Mouse (Mus musculus) neural tube, embryonic 13.5 days (tissue): Measurements from ENCODE around the gene Irf9. TPM values are rescaled to one million over a fixed set of nuclear protein-coding genes. Genes with fewer than 3 reads are reported as not detected.

ENCODE experiments used
- ATAC-seq: fragments of 200-750 bp; cut with Nextera tagmentation; 2 replicates; pipeline ENCODE4 v1.8.0; 2017; ENCODE audit warnings: low read depth, mild to moderate bottlenecking, moderate TSS enrichment, moderate library complexity
- H3K27ac ChIP-seq: fragments of 300-500 bp; sonication (generic); replicated peaks from 2 replicates; pipeline ENCODE4 v1.5.1; 2015; ENCODE audit warnings: moderate library complexity, mild to moderate bottlenecking, inconsistent platforms
- H3K27me3 ChIP-seq: fragments of 300-500 bp; sonication (generic); 2 replicates; pipeline ENCODE4 v1.6.1; 2015; ENCODE audit warnings: mild to moderate bottlenecking, inconsistent platforms
- H3K36me3 ChIP-seq: fragments of 300-500 bp; sonication (generic); 2 replicates; pipeline ENCODE4 v1.6.1; 2015; ENCODE audit warnings: mild to moderate bottlenecking, inconsistent platforms
- H3K4me1 ChIP-seq: fragments of 300-500 bp; sonication (generic); replicated peaks from 2 replicates; pipeline ENCODE4 v1.6.1; 2015; ENCODE audit warnings: inconsistent platforms
- H3K4me2 ChIP-seq: fragments of 300-500 bp; sonication (generic); 2 replicates; pipeline ENCODE4 v1.6.1; 2015; ENCODE audit warnings: inconsistent platforms, mild to moderate bottlenecking, moderate library complexity
- H3K4me3 ChIP-seq: fragments of 300-500 bp; sonication (generic); 2 replicates; pipeline ENCODE4 v1.5.1; 2015; ENCODE audit warnings: mild to moderate bottlenecking, inconsistent platforms
- H3K9ac ChIP-seq: fragments of 300-500 bp; sonication (generic); 2 replicates; pipeline ENCODE4 v1.6.1; 2015; ENCODE audit warnings: moderate library complexity, mild to moderate bottlenecking, inconsistent platforms
- H3K9me3 ChIP-seq: fragments of 300-500 bp; sonication (generic); 2 replicates; pipeline ENCODE4 v1.6.1; 2016; ENCODE audit warnings: inconsistent platforms
- WGBS: fragments of 180-500 bp; shearing (Covaris S2); methylation state at CpG from one replicate; pipeline ENCODE4 v1.1.7; 2015; 5-methylcytosine and 5-hydroxymethylcytosine counted together
- polyA plus RNA-seq: library from polyadenylated mRNA; unstranded; fragments of >200 nt; fragmentation: Nextera tagmentation; extraction: Ambion mirVana; gene quantifications from 2 replicates; pipeline ENCODE4 v1.2.1, GENCODE M21; 2015

Gene Irf9
- polyA plus RNA-seq, 1 experiment from 2014 or later, result 10.4 TPM

DNA sequence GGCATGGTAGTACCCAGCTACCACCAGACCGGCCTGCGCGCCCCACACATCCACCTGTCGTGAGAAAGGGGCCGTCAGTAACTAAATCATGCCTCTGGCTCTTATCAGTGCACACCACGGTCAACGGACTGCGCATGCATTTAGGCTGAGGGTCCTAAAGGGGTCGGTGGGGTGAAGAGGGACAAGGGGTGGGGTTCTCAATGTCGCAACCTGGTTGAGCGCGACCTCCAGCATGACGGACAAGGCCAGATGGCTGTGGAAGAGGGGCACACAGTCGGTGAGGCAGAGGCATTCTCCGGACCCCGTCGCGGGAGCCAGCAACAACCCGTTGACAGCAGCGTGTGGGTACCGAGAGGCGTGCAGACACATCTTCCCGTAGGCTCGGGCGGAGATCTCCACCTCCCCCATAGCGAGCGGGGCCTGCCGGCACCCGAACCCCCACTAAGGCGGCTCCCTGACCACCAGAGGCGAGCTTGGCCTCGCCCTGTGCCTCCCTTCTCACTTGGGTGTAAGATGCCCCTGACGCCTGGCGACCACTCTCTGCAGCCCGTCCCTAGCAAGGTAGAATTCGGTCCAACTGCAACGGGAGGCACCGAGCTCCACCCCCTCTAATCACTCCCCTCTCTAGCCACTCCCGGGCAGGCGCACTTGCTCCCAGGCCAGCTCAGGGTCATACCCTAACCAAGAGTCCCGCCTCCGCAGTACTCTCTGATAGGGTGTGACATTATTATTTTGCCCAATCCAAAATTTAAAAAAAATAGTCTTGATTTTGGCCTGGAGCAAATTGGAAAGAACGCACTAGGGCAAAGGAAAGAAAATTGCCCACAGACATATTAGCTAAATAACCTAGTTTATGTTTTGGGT lies 18.4 kb upstream of the Irf9 start, which contains the start of gene Emc9:
Gene Emc9 (minus strand): TSS at position 601 of the 864 bp plus-strand sequence.
- Histone ChIP-seq H3K4me3 (peak within 1 kb of the TSS; percentile 48), H3K27me3 (no peaks in the 10 kb centered on the region), H3K36me3 (peaks cover 40% of the 10 kb centered on the region), H3K4me2 (peak within 1 kb of the TSS; percentile 66), H3K9me3 (no peaks in the 10 kb centered on the region), H3K27ac (peak within 1 kb of the TSS; percentile 52; the same call in 1 of the 2 replicates), H3K9ac (peak within 1 kb of the TSS; percentile 79), H3K4me1 (peaks cover 26% of the 10 kb centered on the region)
- peak; percentile 68 for ATAC-seq
- 2% methylated on average over 43 of the region's 43 CpGs for WGBS

DNA sequence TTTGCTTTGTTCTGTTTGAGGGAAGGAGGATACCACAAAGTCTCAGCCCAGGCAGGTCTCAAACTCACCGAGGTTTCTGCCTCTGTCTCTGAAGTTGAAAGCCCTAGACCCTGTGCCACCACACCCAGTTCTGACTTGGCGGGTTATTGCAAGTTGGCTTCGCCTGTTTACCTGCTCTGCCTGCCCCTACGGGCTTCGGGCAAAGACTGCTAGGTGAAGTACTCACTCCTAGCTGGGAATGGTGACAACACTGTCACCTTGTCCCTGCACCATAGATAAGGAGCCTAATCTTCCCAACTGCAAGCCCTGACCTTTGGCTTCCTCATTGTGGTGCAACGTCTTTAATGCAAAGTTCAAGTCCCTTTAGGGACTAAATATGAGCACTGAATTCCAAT lies 17.8 kb upstream of the Irf9 start:
- ATAC-seq, result no peak
- WGBS, result 66% methylated on average over 6 of the region's 6 CpGs
- no peaks in the 10 kb centered on the region for H3K9me3 ChIP-seq
- no peaks in the 10 kb centered on the region for H3K27me3 ChIP-seq
- peaks cover 33% of the 10 kb centered on the region for H3K36me3 ChIP-seq
- H3K4me1 ChIP-seq, result peaks cover 32% of the 10 kb centered on the region
- peak overlapping the region; percentile 66 for H3K4me2 ChIP-seq
- no peak overlapping the region; the same call in 1 of the 2 replicates for H3K9ac ChIP-seq
- peak overlapping the region; percentile 48; the same call in 1 of the 2 replicates for H3K4me3 ChIP-seq
- no peak overlapping the region for H3K27ac ChIP-seq

DNA sequence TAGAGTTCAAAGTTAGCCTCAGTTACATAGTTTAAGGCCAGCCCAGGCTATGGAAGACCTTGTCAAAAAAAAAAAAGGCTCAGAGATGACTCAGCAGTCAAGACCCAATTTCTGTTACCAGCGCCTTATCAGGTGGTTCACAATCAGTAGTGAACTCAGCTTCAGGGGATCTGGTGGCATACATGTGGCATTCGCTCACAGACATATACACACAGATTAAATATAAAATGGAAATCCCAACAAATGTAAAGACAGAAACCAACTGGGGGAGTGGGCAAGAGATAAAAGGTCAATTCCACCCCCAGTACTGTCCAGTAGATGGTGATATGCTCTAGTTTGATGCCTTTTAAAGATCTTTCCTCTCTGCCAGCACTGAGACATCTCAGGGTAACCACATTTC lies 17.2 kb upstream of the Irf9 start:
- Histone ChIP-seq H3K27ac (no peak overlapping the region), H3K4me1 (peaks cover 32% of the 10 kb centered on the region), H3K36me3 (peaks cover 28% of the 10 kb centered on the region), H3K9ac (no peak overlapping the region), H3K4me3 (no peak overlapping the region), H3K9me3 (no peaks in the 10 kb centered on the region), H3K27me3 (no peaks in the 10 kb centered on the region), H3K4me2 (no peak overlapping the region)
- no peak for ATAC-seq
- 92% methylated on average over 2 of the region's 2 CpGs for WGBS

DNA sequence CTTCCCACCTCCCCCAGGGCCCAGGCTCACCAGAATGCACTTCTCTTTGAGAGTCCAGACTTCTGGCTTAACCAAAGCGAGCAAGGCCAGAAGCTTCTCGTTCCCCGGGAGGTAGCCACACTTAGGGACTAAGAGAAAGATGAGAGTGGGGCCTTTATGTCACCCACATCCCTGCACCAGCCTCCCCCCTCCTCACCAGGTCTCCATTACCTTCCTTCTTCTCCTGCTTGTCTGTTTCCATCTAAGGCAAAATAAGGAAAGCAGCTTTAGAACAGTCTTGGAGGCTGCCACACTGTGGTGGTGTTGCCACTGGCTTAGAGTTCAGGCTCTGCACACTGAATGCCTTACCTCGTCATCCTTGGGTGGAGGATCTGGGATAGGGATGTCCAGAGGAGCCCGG lies 14.1 kb upstream of the Irf9 start:
- Histone ChIP-seq H3K27me3 (no peaks in the 10 kb centered on the region), H3K4me2 (no peak overlapping the region), H3K36me3 (peaks cover 22% of the 10 kb centered on the region), H3K9me3 (no peaks in the 10 kb centered on the region), H3K4me1 (peaks cover 52% of the 10 kb centered on the region), H3K9ac (no peak overlapping the region), H3K4me3 (no peak overlapping the region), H3K27ac (no peak overlapping the region)
- 90% methylated on average over 5 of the region's 5 CpGs for WGBS
- ATAC-seq, result no peak

DNA sequence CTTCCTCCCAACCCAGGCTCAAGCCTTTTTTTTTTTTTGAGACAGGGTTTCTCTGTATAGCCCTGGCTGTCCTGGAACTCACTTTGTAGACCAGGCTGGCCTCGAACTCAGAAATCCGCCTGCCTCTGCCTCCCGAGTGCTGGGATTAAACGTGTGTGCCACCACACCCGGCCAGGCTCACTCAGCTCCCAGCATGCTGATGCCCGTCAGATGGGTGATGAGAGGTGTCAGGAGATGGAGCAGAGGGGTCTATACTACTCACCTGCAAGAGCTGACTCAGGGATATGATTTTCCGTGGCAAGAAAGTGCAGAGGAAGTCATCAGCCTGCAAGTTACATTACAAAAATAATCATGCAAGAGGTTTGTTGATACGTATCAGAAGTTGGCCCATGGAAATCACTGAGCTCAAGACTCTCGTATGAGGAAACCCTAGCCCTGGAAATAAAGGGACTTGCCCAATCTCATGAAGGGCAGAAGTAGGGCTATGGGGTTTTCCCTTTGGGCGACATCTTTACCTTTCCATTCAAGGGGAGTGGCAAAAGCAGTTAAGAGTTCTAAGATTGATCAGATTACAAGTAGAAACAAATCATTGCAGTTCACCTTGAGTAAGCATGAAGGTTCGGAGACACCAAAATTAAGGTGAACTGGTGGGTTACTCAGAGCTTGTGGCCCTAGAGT lies 13.5 kb upstream of the Irf9 start:
- WGBS, result 90% methylated on average over 11 of the region's 11 CpGs
- peak overlapping the region; percentile 96; the same call in 1 of the 2 replicates for H3K27ac ChIP-seq
- no peak for ATAC-seq

DNA sequence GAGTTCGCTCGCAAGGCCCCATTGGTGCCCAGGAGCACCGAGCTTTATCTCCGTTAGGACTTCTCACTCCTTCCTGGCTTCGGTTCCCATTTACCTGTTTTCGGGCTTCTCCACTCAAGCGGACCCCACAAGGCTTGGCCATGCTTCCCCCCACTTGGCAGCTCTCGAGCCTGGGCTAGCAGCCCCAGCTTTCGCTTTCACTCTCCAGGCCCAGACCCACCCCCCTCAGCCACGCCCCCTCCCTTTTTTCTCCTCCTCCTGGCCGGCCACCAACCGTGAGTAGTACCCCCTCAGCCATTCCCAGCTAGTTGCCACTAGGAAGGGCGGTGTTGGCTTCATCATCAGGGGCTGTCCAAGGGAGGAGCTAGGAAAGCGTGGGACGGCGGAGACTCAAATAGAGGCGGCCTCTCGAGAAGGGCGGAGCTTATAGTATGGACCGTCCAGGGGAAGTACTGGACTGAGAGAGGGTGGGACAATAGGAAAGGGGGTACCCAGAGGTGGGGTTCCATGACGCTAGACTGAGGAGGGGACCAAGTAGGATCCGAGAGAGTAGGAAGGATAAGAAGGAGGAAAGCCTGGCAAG lies 12.5 kb upstream of the Irf9 start, which contains the start of gene Psme2:
Gene Psme2 (minus strand): TSS at position 366 of the 583 bp plus-strand sequence.
- Histone ChIP-seq H3K9ac (peak within 1 kb of the TSS; percentile 91), H3K36me3 (peaks cover 38% of the 10 kb centered on the region), H3K27ac (peak within 1 kb of the TSS; percentile 96), H3K4me3 (peak within 1 kb of the TSS; percentile 72), H3K27me3 (no peaks in the 10 kb centered on the region), H3K4me1 (peaks cover 37% of the 10 kb centered on the region), H3K4me2 (peak within 1 kb of the TSS; percentile 93), H3K9me3 (no peaks in the 10 kb centered on the region)
- WGBS, result 1% methylated on average over 22 of the region's 22 CpGs
- peak; percentile 97 for ATAC-seq

More for the DNA sequence above, 13.5 kb upstream of the Irf9 start:
- no peaks in the 10 kb centered on the region for H3K9me3 ChIP-seq
- H3K4me2 ChIP-seq, result peak overlapping the region; percentile 93
- peaks cover 29% of the 10 kb centered on the region for H3K36me3 ChIP-seq
- peak overlapping the region; percentile 72 for H3K4me3 ChIP-seq
- no peaks in the 10 kb centered on the region for H3K27me3 ChIP-seq
- H3K9ac ChIP-seq, result peak overlapping the region; percentile 91
- H3K4me1 ChIP-seq, result peaks cover 45% of the 10 kb centered on the region

DNA sequence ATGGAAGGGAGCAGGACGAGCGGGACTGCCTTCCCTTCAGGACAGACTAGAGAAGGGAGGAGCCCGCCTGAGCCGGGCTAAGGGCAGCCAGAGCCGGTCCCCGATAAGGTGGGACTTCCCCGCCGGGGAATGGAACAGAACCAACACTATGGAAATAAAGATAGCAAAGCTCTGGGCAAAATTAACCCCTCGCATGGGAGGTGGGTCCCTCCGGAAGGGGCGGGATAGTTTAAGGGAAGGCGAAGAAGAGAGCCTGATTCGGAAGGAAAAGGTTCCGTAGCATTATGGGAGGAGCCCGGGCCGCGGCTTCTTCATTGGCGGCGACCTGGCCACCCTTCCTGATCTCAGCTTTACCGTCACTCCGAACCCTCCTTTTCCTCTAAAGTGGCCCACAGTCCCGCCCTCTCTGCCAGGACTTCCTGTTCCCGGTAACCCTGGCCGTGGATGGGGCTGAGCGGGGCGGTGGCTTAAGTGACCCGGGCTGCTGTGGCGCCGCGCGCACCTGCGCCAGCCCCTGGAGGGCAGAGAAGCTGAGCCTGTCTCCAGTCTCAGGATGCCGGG lies 12.0 kb upstream of the Irf9 start, which contains the start of gene Rnf31:
Gene Rnf31 (plus strand): TSS at position 378 of the 561 bp plus-strand sequence.
- Histone ChIP-seq H3K36me3 (peaks cover 44% of the 10 kb centered on the region), H3K9ac (peak within 1 kb of the TSS; percentile 91), H3K4me2 (peak within 1 kb of the TSS; percentile 93), H3K4me1 (peaks cover 37% of the 10 kb centered on the region), H3K9me3 (no peaks in the 10 kb centered on the region), H3K27ac (peak within 1 kb of the TSS; percentile 96), H3K27me3 (no peaks in the 10 kb centered on the region), H3K4me3 (peak within 1 kb of the TSS; percentile 72)
- peak; percentile 94 for ATAC-seq
- under 1% methylated on average over 33 of the region's 33 CpGs for WGBS

DNA sequence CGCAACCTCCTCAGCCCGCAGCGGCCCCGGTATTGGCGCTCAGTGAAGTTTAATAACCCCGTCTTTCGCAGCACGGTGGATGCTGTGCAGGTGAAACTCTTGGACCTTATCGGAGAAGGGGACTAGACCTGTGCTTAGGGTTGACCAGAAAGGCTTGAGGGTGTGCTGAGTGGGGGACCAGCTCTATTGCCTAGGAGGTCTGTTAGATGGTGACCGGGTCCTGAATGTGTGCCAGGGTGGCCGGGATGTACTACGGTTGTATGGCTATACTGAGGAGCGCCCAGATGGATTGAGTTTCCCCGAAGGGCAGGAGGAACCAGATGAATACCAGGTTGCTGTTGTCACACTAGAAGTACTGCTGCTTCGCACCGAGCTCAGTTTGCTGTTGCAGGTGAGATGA lies 11.1 kb upstream of the Irf9 start:
- peak overlapping the region; percentile 96 for H3K27ac ChIP-seq
- 4% methylated on average over 16 of the region's 16 CpGs for WGBS

DNA sequence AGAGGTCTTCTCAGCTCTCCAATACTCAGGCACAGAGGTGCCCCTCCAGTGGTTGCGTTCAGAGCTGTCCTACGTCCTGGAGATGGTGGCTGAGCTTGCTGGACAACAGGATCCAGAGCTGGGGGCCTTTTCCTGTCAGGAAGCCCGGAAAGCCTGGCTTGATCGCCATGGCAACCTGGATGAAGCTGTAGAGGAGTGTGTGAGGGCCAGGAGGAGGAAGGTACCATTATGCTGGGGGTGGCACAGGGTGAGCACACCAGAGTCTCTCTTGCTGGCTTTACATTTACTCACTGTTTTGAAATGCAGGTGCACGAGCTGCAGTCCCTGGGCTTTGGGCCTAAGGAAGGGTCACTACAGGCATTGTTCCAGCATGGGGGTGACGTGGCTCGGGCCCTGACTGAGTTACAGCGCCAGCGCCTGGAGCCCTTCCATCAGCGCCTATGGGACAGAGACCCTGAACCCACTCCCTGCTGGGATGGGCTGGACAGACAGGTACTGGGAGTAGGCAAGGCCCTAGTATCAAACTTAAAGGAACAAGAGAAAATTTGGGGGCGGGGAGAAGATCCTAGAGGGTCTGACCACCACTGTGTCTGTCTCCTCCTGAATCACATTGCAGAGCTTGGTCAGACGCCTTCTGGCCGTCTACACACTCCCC lies 7.2 kb upstream of the Irf9 start:
- Histone ChIP-seq H3K4me3 (no peak overlapping the region), H3K9me3 (no peaks in the 10 kb centered on the region), H3K4me2 (no peak overlapping the region), H3K4me1 (peaks cover 21% of the 10 kb centered on the region), H3K27me3 (no peaks in the 10 kb centered on the region), H3K27ac (no peak overlapping the region), H3K36me3 (peaks cover 71% of the 10 kb centered on the region), H3K9ac (no peak overlapping the region)
- WGBS, result 77% methylated on average over 13 of the region's 13 CpGs
- ATAC-seq, result no peak

More for the DNA sequence above, 11.1 kb upstream of the Irf9 start:
- Histone ChIP-seq H3K27me3 (no peaks in the 10 kb centered on the region), H3K4me1 (peaks cover 37% of the 10 kb centered on the region), H3K9me3 (no peaks in the 10 kb centered on the region), H3K4me3 (peak overlapping the region; percentile 72), H3K4me2 (peak overlapping the region; percentile 93), H3K36me3 (peaks cover 49% of the 10 kb centered on the region), H3K9ac (peak overlapping the region; percentile 91)
- no peak for ATAC-seq

DNA sequence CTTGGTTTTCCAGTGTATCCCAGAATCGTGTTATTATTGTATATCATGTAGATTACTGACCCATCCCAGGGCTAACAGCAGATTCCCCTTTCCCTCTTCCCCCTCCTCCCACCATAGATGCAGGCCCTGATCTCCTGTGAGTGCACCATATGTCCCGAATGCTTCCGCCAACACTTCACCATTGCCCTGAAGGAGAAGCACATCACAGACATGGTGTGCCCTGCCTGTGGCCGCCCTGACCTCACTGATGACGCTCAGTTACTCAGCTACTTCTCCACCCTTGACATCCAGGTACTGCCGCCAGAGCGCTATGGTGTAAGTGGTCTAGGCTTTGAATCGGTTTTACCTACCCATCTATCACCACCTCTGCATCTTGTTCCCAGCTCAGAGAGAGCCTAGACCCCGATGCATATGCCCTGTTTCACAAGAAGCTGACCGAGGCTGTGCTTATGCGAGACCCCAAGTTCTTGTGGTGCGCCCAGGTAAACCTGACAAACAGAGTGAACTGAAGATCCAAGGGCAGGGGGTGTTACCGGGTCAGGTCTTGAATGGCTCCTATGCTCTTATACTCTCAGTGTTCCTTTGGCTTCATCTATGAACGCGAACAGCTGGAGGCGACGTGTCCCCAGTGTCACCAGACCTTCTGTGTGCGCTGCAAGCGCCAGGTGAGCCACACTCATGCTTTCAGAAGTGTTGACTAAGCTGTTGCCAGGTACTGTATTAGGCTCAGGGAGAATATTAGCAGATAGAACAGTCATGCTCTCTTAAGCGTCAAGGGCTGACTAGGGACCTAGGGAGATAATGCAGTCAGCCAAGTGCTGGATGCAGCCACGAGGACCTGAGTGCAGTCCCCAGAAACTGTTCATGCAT lies 4.6 kb upstream of the Irf9 start:
- Histone ChIP-seq H3K4me1 (peaks cover 7% of the 10 kb centered on the region), H3K9ac (no peak overlapping the region), H3K9me3 (no peaks in the 10 kb centered on the region), H3K27me3 (no peaks in the 10 kb centered on the region), H3K4me2 (no peak overlapping the region), H3K36me3 (peaks cover 96% of the 10 kb centered on the region), H3K27ac (no peak overlapping the region), H3K4me3 (no peak overlapping the region)
- ATAC-seq, result no peak
- 95% methylated on average over 21 of the region's 21 CpGs for WGBS
